Mouse (Mus musculus): Measurements from ENCODE around the gene Cbfa2t2.

DNA sequence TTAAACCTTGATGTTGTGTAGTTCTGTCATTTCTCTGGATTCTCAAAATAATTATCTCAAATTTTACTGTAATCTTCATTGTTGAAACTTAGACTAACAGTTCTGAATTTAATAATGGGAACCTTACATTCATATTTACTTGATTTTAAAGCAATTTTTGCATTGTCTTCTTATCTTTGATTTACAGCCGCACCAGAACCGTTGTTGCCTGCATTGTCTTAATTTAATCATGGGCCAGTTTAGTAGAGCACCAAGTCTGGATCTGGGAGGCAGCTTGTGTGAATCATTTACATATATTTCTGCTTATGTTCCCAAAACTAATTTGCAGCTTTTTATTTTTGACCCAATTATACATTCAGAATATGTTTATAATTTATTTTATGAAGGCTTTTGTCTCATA lies 23.0 kb downstream of the Cbfa2t2 start:
- TF ChIP-seq POLR2A (IDR thresholded peaks at IDR 0.05; ENCODE audit: control insufficient read depth, low read depth, low read length): no peak
- no peak for TF ChIP-seq CTCF (IDR thresholded peaks at IDR 0.05; ENCODE audit: control insufficient read depth, insufficient read depth, insufficient replicate concordance, low read depth, low read length)

All from testis, adult 2 months (tissue).